Mouse (Mus musculus) C2C12 (cell line): ENCODE measurements around the gene Arhgap24.

Experiments
- CEBPB ChIP-seq: IDR thresholded peaks from one replicate; pipeline ENCODE4 v1.6.1; 2011; ENCODE audit warnings: low read depth, mild to moderate bottlenecking, control low read depth, moderate library complexity
- CTCF ChIP-seq: IDR thresholded peaks from one replicate; pipeline ENCODE4 v1.5.1; 2011; ENCODE audit not compliant: control insufficient read depth, insufficient read depth, insufficient read length
- FOSL1 ChIP-seq: IDR thresholded peaks from one replicate; pipeline ENCODE4 v1.8.0; 2011; ENCODE audit warnings: mild to moderate bottlenecking, low read length; ENCODE audit not compliant: poor library complexity, insufficient read depth, severe bottlenecking
- MAX ChIP-seq: IDR thresholded peaks from one replicate; pipeline ENCODE4 v1.6.1; 2011; ENCODE audit warnings: mild to moderate bottlenecking, control low read depth
- MYOD1 ChIP-seq: IDR thresholded peaks from one replicate; pipeline ENCODE4 v1.6.1; 2011; ENCODE audit warnings: low read depth; ENCODE audit not compliant: control insufficient read depth, insufficient read length
- MYOG ChIP-seq: IDR thresholded peaks from one replicate; pipeline ENCODE4 v1.6.1; 2011; ENCODE audit not compliant: control insufficient read depth, insufficient read length; ENCODE audit errors: extremely low read depth
- USF1 ChIP-seq: IDR thresholded peaks from one replicate; pipeline ENCODE4 v1.6.1; 2011; ENCODE audit warnings: low read depth, mild to moderate bottlenecking, control low read depth, moderate library complexity

DNA sequence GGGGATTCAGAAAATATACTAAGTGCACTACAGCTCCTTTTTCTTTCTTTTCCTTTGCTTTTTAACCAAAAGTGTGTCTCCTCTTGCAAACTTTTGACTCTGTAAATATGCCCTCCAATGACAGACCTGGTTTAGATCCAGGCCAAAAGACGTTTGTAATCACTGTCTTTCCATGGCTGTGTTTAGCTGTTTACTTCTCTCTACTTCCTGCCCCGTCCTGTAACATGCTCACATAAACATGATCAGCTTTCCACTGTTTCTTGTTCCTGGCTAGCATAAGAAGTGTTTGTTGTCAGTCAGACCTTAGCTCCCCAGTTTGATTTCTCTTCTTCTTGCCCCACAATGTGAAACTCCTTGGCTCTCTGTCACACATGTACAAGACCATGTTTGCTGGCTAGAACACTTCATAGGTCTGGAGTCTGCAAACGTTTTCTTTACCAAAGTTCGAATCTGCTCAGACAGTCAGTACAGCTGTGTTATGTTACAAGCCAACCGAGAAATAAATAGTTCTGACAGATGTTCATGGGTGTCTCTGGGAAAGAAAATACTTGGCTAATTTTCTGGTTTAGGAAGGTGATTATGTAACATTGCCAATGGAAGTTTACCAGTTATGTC lies 189.6 kb downstream of the Arhgap24 start:
- TF ChIP-seq CTCF (no peak), USF1 (no peak), CEBPB (no peak), MAX (no peak), MYOD1 (no peak), MYOG (no peak), FOSL1 (no peak)
